Comparison of ENCODE assay signal across 8 mouse cellular contexts in genomic region chrX:152002865-152003264, GRCm38 (mm10). TPM values are rescaled to one million over a fixed set of nuclear protein-coding genes. Genes with fewer than 3 reads are reported as not detected.
DNase-seq lines count a peak whose midpoint lies in the region; ATAC-seq and TF ChIP-seq lines count a peak whose summit lies in the region.

No protein-coding gene starts in this region.

- TF ChIP-seq CTCF in lung, adult 2 months (IDR thresholded peaks at IDR 0.05; ENCODE audit: insufficient read depth, low read length) = no peak

- ATAC-seq in forebrain, embryonic 13.5 days = no peak
- ATAC-seq in forebrain, embryonic 11.5 days (replicated peaks; ENCODE audit: low FRiP score) = no peak
- no peak for ATAC-seq in lung, embryonic 16.5 days (ENCODE audit: low read depth)
- ATAC-seq in liver, embryonic 11.5 days (replicated peaks; ENCODE audit: low FRiP score) = no peak
- ATAC-seq in stomach, embryonic 16.5 days (ENCODE audit: insufficient read depth, low FRiP score) = no peak

- H3K9ac ChIP-seq in forebrain, embryonic 13.5 days = no peak overlapping the region
- no peak overlapping the region for H3K9ac ChIP-seq in forebrain, embryonic 11.5 days (ENCODE audit: low read length)
- no peak overlapping the region for H3K9ac ChIP-seq in lung, embryonic 16.5 days (ENCODE audit: low read length)
- no peak overlapping the region for H3K9ac ChIP-seq in liver, embryonic 11.5 days (ENCODE audit: low read depth, low read length)
- no peak overlapping the region for H3K9ac ChIP-seq in stomach, embryonic 16.5 days (ENCODE audit: low read length)

- peaks cover 58% of the 10 kb centered on the region; the same call in 1 of the 2 replicates for H3K27me3 ChIP-seq in forebrain, embryonic 13.5 days
- H3K27me3 ChIP-seq in forebrain, embryonic 11.5 days (ENCODE audit: control insufficient read depth, insufficient read depth, low read length) = peaks cover 36% of the 10 kb centered on the region
- peaks cover 7% of the 10 kb centered on the region for H3K27me3 ChIP-seq in lung, embryonic 16.5 days (ENCODE audit: control insufficient read depth, insufficient read depth, low read depth, low read length)
- peaks cover 19% of the 10 kb centered on the region for H3K27me3 ChIP-seq in liver, embryonic 11.5 days (replicated peaks; ENCODE audit: control insufficient read depth, insufficient read depth, low read length)
- peaks cover 16% of the 10 kb centered on the region for H3K27me3 ChIP-seq in stomach, embryonic 16.5 days (ENCODE audit: control insufficient read depth, insufficient read depth, low read length)

- DNase-seq in forebrain, embryonic 11.5 days (ENCODE audit: low spot score) = no peak
- no peak for DNase-seq in lung, adult 2 months
- DNase-seq in liver, embryonic 11.5 days (ENCODE audit: low spot score) = no peak
- DNase-seq in retina, postnatal 1 day = no peak
- no peak for DNase-seq in thymus, postnatal 10 days (ENCODE audit: low spot score in 2 of 2)

- no peak overlapping the region for H3K27ac ChIP-seq in forebrain, embryonic 13.5 days
- H3K27ac ChIP-seq in forebrain, embryonic 11.5 days (ENCODE audit: low read depth, low read length) = no peak overlapping the region
- no peak overlapping the region for H3K27ac ChIP-seq in lung, embryonic 16.5 days (ENCODE audit: low read length)
- H3K27ac ChIP-seq in liver, embryonic 11.5 days (ENCODE audit: low read depth, low read length) = no peak overlapping the region
- H3K27ac ChIP-seq in stomach, embryonic 16.5 days (ENCODE audit: low read length) = no peak overlapping the region

- no peaks in the 10 kb centered on the region for H3K9me3 ChIP-seq in forebrain, embryonic 13.5 days (replicated peaks)
- no peaks in the 10 kb centered on the region for H3K9me3 ChIP-seq in forebrain, embryonic 11.5 days (ENCODE audit: control insufficient read depth, low read length)
- no peaks in the 10 kb centered on the region for H3K9me3 ChIP-seq in lung, embryonic 16.5 days (ENCODE audit: control insufficient read depth, low read length)
- no peaks in the 10 kb centered on the region for H3K9me3 ChIP-seq in liver, embryonic 11.5 days (ENCODE audit: control insufficient read depth, low read length)
- H3K9me3 ChIP-seq in stomach, embryonic 16.5 days (replicated peaks; ENCODE audit: control insufficient read depth, low read length) = no peaks in the 10 kb centered on the region

- no peaks in the 10 kb centered on the region for H3K4me1 ChIP-seq in forebrain, embryonic 13.5 days
- no peaks in the 10 kb centered on the region for H3K4me1 ChIP-seq in forebrain, embryonic 11.5 days (replicated peaks; ENCODE audit: control insufficient read depth, insufficient read depth, low read length)
- no peaks in the 10 kb centered on the region for H3K4me1 ChIP-seq in lung, embryonic 16.5 days (replicated peaks; ENCODE audit: control insufficient read depth, insufficient read depth, low read length)
- no peaks in the 10 kb centered on the region for H3K4me1 ChIP-seq in lung, adult 2 months (ENCODE audit: control insufficient read depth, insufficient read depth, low read length)
- no peaks in the 10 kb centered on the region for H3K4me1 ChIP-seq in liver, embryonic 11.5 days (replicated peaks; ENCODE audit: control insufficient read depth, insufficient read depth, low read length)
- H3K4me1 ChIP-seq in stomach, embryonic 16.5 days (ENCODE audit: control insufficient read depth, insufficient read depth, low read length) = no peaks in the 10 kb centered on the region

- H3K36me3 ChIP-seq in forebrain, embryonic 13.5 days (ENCODE audit: poor library complexity, severe bottlenecking) = 0 out of 2 replicates have a peak, but pooled peaks cover 6% of the 10 kb centered on the region
- no peaks in the 10 kb centered on the region for H3K36me3 ChIP-seq in forebrain, embryonic 11.5 days (ENCODE audit: control insufficient read depth, insufficient read depth, low read length)
- peaks cover 2% of the 10 kb centered on the region; the same call in 1 of the 2 replicates for H3K36me3 ChIP-seq in lung, embryonic 16.5 days (ENCODE audit: control insufficient read depth, insufficient read depth, low read length)
- peaks cover 2% of the 10 kb centered on the region; the same call in 1 of the 2 replicates for H3K36me3 ChIP-seq in liver, embryonic 11.5 days (ENCODE audit: control insufficient read depth, insufficient read depth, low read length)
- no peaks in the 10 kb centered on the region for H3K36me3 ChIP-seq in stomach, embryonic 16.5 days (ENCODE audit: control insufficient read depth, insufficient read depth, low read length)

- H3K4me3 ChIP-seq in forebrain, embryonic 13.5 days = no peak overlapping the region
- H3K4me3 ChIP-seq in forebrain, embryonic 11.5 days (ENCODE audit: low read depth, low read length) = no peak overlapping the region
- H3K4me3 ChIP-seq in lung, embryonic 16.5 days (ENCODE audit: low read length) = peak overlapping the region; percentile 20
- H3K4me3 ChIP-seq in lung, adult 2 months (replicated peaks; ENCODE audit: extremely low read depth, low read depth, low read length) = no peak overlapping the region
- peak overlapping the region; percentile 15; the same call in 1 of the 2 replicates for H3K4me3 ChIP-seq in liver, embryonic 11.5 days (ENCODE audit: low read depth, low read length)
- no peak overlapping the region; the same call in 1 of the 2 replicates for H3K4me3 ChIP-seq in stomach, embryonic 16.5 days (replicated peaks; ENCODE audit: low read length)

- 87% methylated on average over 2 of the region's 2 CpGs for WGBS in forebrain, embryonic 13.5 days
- WGBS in forebrain, embryonic 11.5 days = 73% methylated on average over 2 of the region's 2 CpGs
- WGBS in lung, embryonic 16.5 days = 49% methylated on average over 2 of the region's 2 CpGs
- whole genome bisulfite sequencing in lung, adult 2 months = 46% methylated on average over 2 of the region's 2 CpGs
- WGBS in liver, embryonic 11.5 days = 71% methylated on average over 2 of the region's 2 CpGs
- WGBS in stomach, embryonic 16.5 days = 46% methylated on average over 2 of the region's 2 CpGs

- peak overlapping the region; percentile 68 for H3K4me2 ChIP-seq in forebrain, embryonic 13.5 days
- no peak overlapping the region for H3K4me2 ChIP-seq in forebrain, embryonic 11.5 days (ENCODE audit: low read depth, low read length, severe bottlenecking)
- peak overlapping the region; percentile 68 for H3K4me2 ChIP-seq in lung, embryonic 16.5 days (ENCODE audit: low read depth, low read length)
- H3K4me2 ChIP-seq in liver, embryonic 11.5 days = peak overlapping the region; percentile 80; the same call in 1 of the 2 replicates
- peak overlapping the region; percentile 70 for H3K4me2 ChIP-seq in stomach, embryonic 16.5 days (ENCODE audit: low read depth, low read length)

- TF ChIP-seq POLR2A in lung, adult 2 months (IDR thresholded peaks at IDR 0.05; ENCODE audit: borderline replicate concordance, extremely low read depth, low read depth, low read length) = no peak

RNA-seq across cellular contexts. Expression of gene Hsd17b10, which starts 1.2 kb away (rescaled TPM):
- 150 and 151 TPM in 2 replicates for polyA plus RNA-seq in forebrain, embryonic 13.5 days (2015; fragmentation: Nextera tagmentation; extraction: Ambion mirVana)
- polyA plus RNA-seq in forebrain, embryonic 11.5 days (2014; fragmentation: Nextera tagmentation; extraction: Ambion mirVana) = 167 and 168 TPM in 2 replicates
- 210 and 215 TPM in 2 replicates for polyA plus RNA-seq in lung, embryonic 16.5 days (2015; fragmentation: Nextera tagmentation; extraction: Ambion mirVana)
- polyA plus RNA-seq in lung, adult 2 months (2012; rRNA removed) = 36.1 and 51.2 TPM in 2 replicates
- polyA plus RNA-seq in liver, embryonic 11.5 days (2014; fragmentation: Nextera tagmentation; extraction: Ambion mirVana) = 149 and 152 TPM in 2 replicates
- 191 and 196 TPM in 2 replicates for polyA plus RNA-seq in stomach, embryonic 16.5 days (2015; fragmentation: Nextera tagmentation; extraction: Ambion mirVana)

RNA-seq across cellular contexts. Expression of gene Ribc1, which starts 13.2 kb away (rescaled TPM):
- polyA plus RNA-seq in forebrain, embryonic 13.5 days (2015; fragmentation: Nextera tagmentation; extraction: Ambion mirVana) = 3.2 and 4.6 TPM in 2 replicates
- polyA plus RNA-seq in forebrain, embryonic 11.5 days (2014; fragmentation: Nextera tagmentation; extraction: Ambion mirVana) = 4.4 and 4.8 TPM in 2 replicates
- polyA plus RNA-seq in lung, embryonic 16.5 days (2015; fragmentation: Nextera tagmentation; extraction: Ambion mirVana) = 4.1 and 4.6 TPM in 2 replicates
- polyA plus RNA-seq in lung, adult 2 months (2012; rRNA removed) = 0.59 and 1.1 TPM in 2 replicates
- 4.5 and 5.0 TPM in 2 replicates for polyA plus RNA-seq in liver, embryonic 11.5 days (2014; fragmentation: Nextera tagmentation; extraction: Ambion mirVana)
- polyA plus RNA-seq in stomach, embryonic 16.5 days (2015; fragmentation: Nextera tagmentation; extraction: Ambion mirVana) = 2.0 and 2.1 TPM in 2 replicates

RNA-seq across cellular contexts. Expression of gene Smc1a, which starts 13.4 kb away (rescaled TPM):
- 119 and 122 TPM in 2 replicates for polyA plus RNA-seq in forebrain, embryonic 13.5 days (2015; fragmentation: Nextera tagmentation; extraction: Ambion mirVana)
- polyA plus RNA-seq in forebrain, embryonic 11.5 days (2014; fragmentation: Nextera tagmentation; extraction: Ambion mirVana) = 142 and 144 TPM in 2 replicates
- 111 and 119 TPM in 2 replicates for polyA plus RNA-seq in lung, embryonic 16.5 days (2015; fragmentation: Nextera tagmentation; extraction: Ambion mirVana)
- polyA plus RNA-seq in lung, adult 2 months (2012; rRNA removed) = 15.3 and 22.4 TPM in 2 replicates
- polyA plus RNA-seq in liver, embryonic 11.5 days (2014; fragmentation: Nextera tagmentation; extraction: Ambion mirVana) = 99.0 and 108 TPM in 2 replicates
- 91.0 and 98.3 TPM in 2 replicates for polyA plus RNA-seq in stomach, embryonic 16.5 days (2015; fragmentation: Nextera tagmentation; extraction: Ambion mirVana)

Comparison
In these comparisons a context has a peak if more than half of its experiments do, and no peak if none do; other contexts are left out.
1. H3K4me3 ChIP-seq: peak in lung, embryonic 16.5 days (single experiment) and liver, embryonic 11.5 days (single experiment); none in forebrain, embryonic 13.5 days (single experiment), forebrain, embryonic 11.5 days (single experiment), lung, adult 2 months (single experiment) and stomach, embryonic 16.5 days (single experiment).